Mouse (Mus musculus): ENCODE results near the gene Homer2. TPM values are rescaled to one million over a fixed set of nuclear protein-coding genes. Genes with fewer than 3 reads are reported as not detected.

The Homer2 gene
- polyA plus RNA-seq, 1 experiment from 2014 or later = 26.4 TPM

DNA sequence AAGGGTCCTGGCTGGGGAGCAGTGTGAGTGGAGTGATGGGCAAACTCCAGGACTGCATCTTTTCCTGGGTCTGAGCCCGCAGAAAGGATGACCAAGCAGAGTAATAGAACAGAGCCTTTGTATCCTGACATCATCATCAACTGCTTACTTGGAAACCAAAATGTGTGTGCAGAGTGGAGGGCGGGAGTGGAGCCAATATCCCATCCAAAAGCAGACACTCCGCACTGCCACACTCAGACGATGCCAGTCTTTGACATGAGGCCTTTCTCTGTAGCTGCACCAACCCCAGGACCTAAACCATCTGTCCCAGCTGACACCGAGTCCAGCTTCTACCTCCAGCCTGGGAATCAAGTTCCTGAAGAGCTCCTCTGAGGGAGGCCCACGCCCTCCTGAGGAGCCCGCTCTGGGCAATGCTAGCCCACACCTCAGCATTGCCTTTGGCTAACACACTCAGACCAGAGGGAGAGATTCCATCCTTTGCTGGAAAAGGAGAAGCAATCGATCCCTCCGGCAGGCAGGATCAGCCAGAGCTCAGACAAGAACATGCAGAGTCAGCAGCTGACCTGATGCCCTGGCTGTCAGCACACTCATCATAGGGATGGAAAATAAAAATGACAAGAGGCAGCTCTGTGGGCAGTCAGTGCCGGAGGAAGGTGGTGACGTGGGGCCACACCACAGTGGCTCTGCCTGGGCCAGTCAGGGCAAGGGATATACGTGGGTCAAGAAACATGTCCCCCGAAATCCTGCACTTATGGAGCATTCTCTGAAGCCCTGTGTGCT is 94.3 kb downstream of the Homer2 start:
- ATAC-seq (ENCODE audit: low read depth) = no peak
- Histone ChIP-seq H3K27me3 (ENCODE audit: control insufficient read depth, insufficient read depth, low read length) (no peaks in the 10 kb centered on the region), H3K4me2 (ENCODE audit: low read depth, low read length) (no peak overlapping the region), H3K27ac (ENCODE audit: low read depth, low read length) (no peak overlapping the region), H3K4me3 (ENCODE audit: low read depth, low read length) (no peak overlapping the region), H3K4me1 (ENCODE audit: control insufficient read depth, insufficient read depth, low read length) (no peaks in the 10 kb centered on the region), H3K9me3 (ENCODE audit: control insufficient read depth, low read length) (no peaks in the 10 kb centered on the region), H3K9ac (replicated peaks; ENCODE audit: low read depth, low read length) (no peak overlapping the region), H3K36me3 (ENCODE audit: control insufficient read depth, insufficient read depth, low read length) (no peaks in the 10 kb centered on the region)
- 93% methylated on average over 13 of the region's 13 CpGs for WGBS

DNA sequence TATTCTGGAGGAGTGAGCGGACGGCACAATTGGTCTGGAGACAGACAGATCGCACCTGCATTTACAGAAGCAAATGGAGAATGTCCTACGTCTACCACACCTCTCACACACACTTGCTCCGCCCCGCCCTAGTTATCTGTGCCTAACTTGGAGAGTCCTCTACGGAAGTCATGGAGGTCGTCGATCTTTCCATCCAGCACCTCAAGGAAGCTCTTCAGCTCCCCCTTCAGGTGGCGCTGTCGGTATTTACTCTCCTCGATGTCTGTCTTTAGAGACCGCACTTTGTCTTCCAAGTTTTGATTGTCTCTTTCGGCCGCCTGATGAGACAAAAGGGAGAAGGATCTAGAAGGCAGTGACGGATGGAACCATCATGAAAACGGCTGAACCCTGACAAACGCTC is 97.2 kb downstream of the Homer2 start:
- Histone ChIP-seq H3K9me3 (ENCODE audit: control insufficient read depth, low read length) (no peaks in the 10 kb centered on the region), H3K9ac (replicated peaks; ENCODE audit: low read depth, low read length) (no peak overlapping the region), H3K36me3 (ENCODE audit: control insufficient read depth, insufficient read depth, low read length) (no peaks in the 10 kb centered on the region), H3K27ac (ENCODE audit: low read depth, low read length) (no peak overlapping the region), H3K4me2 (ENCODE audit: low read depth, low read length) (no peak overlapping the region), H3K4me1 (ENCODE audit: control insufficient read depth, insufficient read depth, low read length) (no peaks in the 10 kb centered on the region), H3K27me3 (ENCODE audit: control insufficient read depth, insufficient read depth, low read length) (no peaks in the 10 kb centered on the region), H3K4me3 (ENCODE audit: low read depth, low read length) (no peak overlapping the region)
- ATAC-seq (ENCODE audit: low read depth) = no peak
- WGBS = 61% methylated on average over 18 of the region's 18 CpGs

DNA sequence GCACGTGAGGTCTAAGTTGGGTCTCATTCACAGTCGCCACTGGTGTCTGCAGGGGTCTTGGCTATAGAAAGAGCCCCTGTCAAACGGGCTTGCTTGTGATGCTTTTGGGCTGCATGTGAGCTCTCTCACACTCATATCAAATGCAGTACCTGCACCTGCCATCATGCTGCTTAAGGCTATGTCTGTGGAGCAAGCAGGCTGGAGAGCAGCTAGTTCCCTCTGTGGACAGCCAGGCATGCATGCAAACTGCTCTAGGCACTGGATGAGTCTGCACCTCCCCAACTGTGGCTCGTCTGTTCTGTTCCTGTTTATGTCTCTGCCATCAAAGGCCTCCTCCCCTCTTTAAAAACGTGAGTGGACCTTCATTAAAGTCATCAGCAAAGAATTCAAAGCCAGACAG is 100.9 kb downstream of the Homer2 start:
- 63% methylated on average over 5 of the region's 5 CpGs for WGBS
- Histone ChIP-seq H3K4me3 (ENCODE audit: low read depth, low read length) (no peak overlapping the region), H3K36me3 (ENCODE audit: control insufficient read depth, insufficient read depth, low read length) (no peaks in the 10 kb centered on the region), H3K27ac (ENCODE audit: low read depth, low read length) (no peak overlapping the region), H3K4me2 (ENCODE audit: low read depth, low read length) (no peak overlapping the region), H3K9me3 (ENCODE audit: control insufficient read depth, low read length) (no peaks in the 10 kb centered on the region), H3K27me3 (ENCODE audit: control insufficient read depth, insufficient read depth, low read length) (no peaks in the 10 kb centered on the region), H3K9ac (replicated peaks; ENCODE audit: low read depth, low read length) (no peak overlapping the region), H3K4me1 (ENCODE audit: control insufficient read depth, insufficient read depth, low read length) (no peaks in the 10 kb centered on the region)
- ATAC-seq (ENCODE audit: low read depth) = no peak

GRCm38 (mm10) chr7:81605489-81605888 is 101.8 kb downstream of the Homer2 start:
- Histone ChIP-seq H3K9me3 (ENCODE audit: control insufficient read depth, low read length) (no peaks in the 10 kb centered on the region), H3K4me3 (ENCODE audit: low read depth, low read length) (no peak overlapping the region), H3K4me2 (ENCODE audit: low read depth, low read length) (no peak overlapping the region), H3K27ac (ENCODE audit: low read depth, low read length) (no peak overlapping the region), H3K4me1 (ENCODE audit: control insufficient read depth, insufficient read depth, low read length) (no peaks in the 10 kb centered on the region), H3K36me3 (ENCODE audit: control insufficient read depth, insufficient read depth, low read length) (no peaks in the 10 kb centered on the region), H3K9ac (replicated peaks; ENCODE audit: low read depth, low read length) (no peak overlapping the region), H3K27me3 (ENCODE audit: control insufficient read depth, insufficient read depth, low read length) (no peaks in the 10 kb centered on the region)
- 72% methylated on average over 4 of the region's 4 CpGs for WGBS
- no peak for ATAC-seq (ENCODE audit: low read depth)

GRCm38 (mm10) chr7:81604991-81605390 is 102.3 kb downstream of the Homer2 start:
- Histone ChIP-seq H3K9me3 (ENCODE audit: control insufficient read depth, low read length) (no peaks in the 10 kb centered on the region), H3K4me1 (ENCODE audit: control insufficient read depth, insufficient read depth, low read length) (no peaks in the 10 kb centered on the region), H3K27me3 (ENCODE audit: control insufficient read depth, insufficient read depth, low read length) (no peaks in the 10 kb centered on the region), H3K4me2 (ENCODE audit: low read depth, low read length) (no peak overlapping the region), H3K36me3 (ENCODE audit: control insufficient read depth, insufficient read depth, low read length) (no peaks in the 10 kb centered on the region), H3K27ac (ENCODE audit: low read depth, low read length) (no peak overlapping the region), H3K4me3 (ENCODE audit: low read depth, low read length) (no peak overlapping the region), H3K9ac (replicated peaks; ENCODE audit: low read depth, low read length) (no peak overlapping the region)
- 81% methylated on average over 5 of the region's 5 CpGs for WGBS
- no peak for ATAC-seq (ENCODE audit: low read depth)

DNA sequence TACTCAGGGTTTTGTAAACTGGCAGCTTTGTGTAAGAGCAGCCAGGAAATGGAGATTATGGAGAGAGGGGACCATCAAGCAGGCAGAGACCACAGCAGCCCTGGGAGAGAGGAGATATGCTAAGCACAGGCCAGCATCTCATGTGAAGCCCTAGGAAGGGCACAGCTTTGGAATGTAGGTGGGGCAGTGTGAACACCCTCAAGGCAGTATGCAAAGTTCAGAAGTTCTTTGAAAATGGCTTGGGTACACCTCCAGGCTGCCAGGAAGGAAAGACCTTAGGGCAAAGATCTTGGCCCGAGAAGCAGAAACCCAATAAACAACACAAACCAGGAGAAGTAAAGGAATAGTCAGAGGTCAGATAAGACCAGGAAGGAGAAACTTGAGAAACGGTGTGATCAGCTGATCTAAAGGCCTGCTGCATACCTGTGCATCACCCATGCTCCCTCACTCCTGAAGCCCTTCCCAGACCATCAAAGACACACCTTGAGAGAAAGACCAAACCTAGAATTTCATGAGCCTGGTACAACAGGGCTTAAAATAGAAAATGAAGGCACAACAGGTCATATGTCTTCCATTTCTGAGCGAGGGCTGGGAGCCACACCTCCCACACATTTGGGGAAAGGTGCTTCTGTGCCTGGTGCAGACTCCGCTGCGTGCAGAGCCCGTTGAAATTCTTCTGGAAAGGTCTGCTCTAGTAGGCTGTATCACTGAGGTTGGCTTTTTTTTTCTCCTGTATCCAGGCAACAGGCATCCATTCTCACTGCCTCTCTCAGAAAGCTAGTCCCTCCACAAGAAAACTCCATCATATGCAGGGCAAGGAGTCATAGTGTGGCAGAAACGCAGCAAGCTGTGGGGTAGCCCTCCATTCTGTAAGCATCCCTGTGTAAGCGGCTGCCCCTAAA is 107.7 kb downstream of the Homer2 start:
- Histone ChIP-seq H3K9ac (replicated peaks; ENCODE audit: low read depth, low read length) (no peak overlapping the region), H3K4me1 (ENCODE audit: control insufficient read depth, insufficient read depth, low read length) (no peaks in the 10 kb centered on the region), H3K27ac (ENCODE audit: low read depth, low read length) (no peak overlapping the region), H3K4me2 (ENCODE audit: low read depth, low read length) (no peak overlapping the region), H3K36me3 (ENCODE audit: control insufficient read depth, insufficient read depth, low read length) (peaks cover 25% of the 10 kb centered on the region), H3K4me3 (ENCODE audit: low read depth, low read length) (no peak overlapping the region), H3K9me3 (ENCODE audit: control insufficient read depth, low read length) (no peaks in the 10 kb centered on the region), H3K27me3 (ENCODE audit: control insufficient read depth, insufficient read depth, low read length) (no peaks in the 10 kb centered on the region)
- no peak for ATAC-seq (ENCODE audit: low read depth)
- 80% methylated on average over 8 of the region's 8 CpGs for WGBS

GRCm38 (mm10) chr7:81597660-81598059 is 109.7 kb downstream of the Homer2 start:
- 100% methylated on average over 1 of the region's 1 CpGs for WGBS
- Histone ChIP-seq H3K27me3 (ENCODE audit: control insufficient read depth, insufficient read depth, low read length) (no peaks in the 10 kb centered on the region), H3K4me2 (ENCODE audit: low read depth, low read length) (no peak overlapping the region), H3K27ac (ENCODE audit: low read depth, low read length) (no peak overlapping the region), H3K9me3 (ENCODE audit: control insufficient read depth, low read length) (no peaks in the 10 kb centered on the region), H3K4me1 (ENCODE audit: control insufficient read depth, insufficient read depth, low read length) (no peaks in the 10 kb centered on the region), H3K4me3 (ENCODE audit: low read depth, low read length) (no peak overlapping the region), H3K9ac (replicated peaks; ENCODE audit: low read depth, low read length) (no peak overlapping the region), H3K36me3 (ENCODE audit: control insufficient read depth, insufficient read depth, low read length) (peaks cover 33% of the 10 kb centered on the region)
- no peak for ATAC-seq (ENCODE audit: low read depth)

- H3K36me3 ChIP-seq (ENCODE audit: control insufficient read depth, insufficient read depth, low read length) = peaks cover 44% of the 10 kb centered on the region
- no peak for ATAC-seq (ENCODE audit: low read depth)
- H3K9ac ChIP-seq (replicated peaks; ENCODE audit: low read depth, low read length) = no peak overlapping the region
- H3K4me1 ChIP-seq (ENCODE audit: control insufficient read depth, insufficient read depth, low read length) = no peaks in the 10 kb centered on the region
- H3K4me3 ChIP-seq (ENCODE audit: low read depth, low read length) = no peak overlapping the region
- no peak overlapping the region for H3K27ac ChIP-seq (ENCODE audit: low read depth, low read length)
- no peaks in the 10 kb centered on the region for H3K27me3 ChIP-seq (ENCODE audit: control insufficient read depth, insufficient read depth, low read length)
- H3K4me2 ChIP-seq (ENCODE audit: low read depth, low read length) = no peak overlapping the region
- H3K9me3 ChIP-seq (ENCODE audit: control insufficient read depth, low read length) = no peaks in the 10 kb centered on the region
- 82% methylated on average over 6 of the region's 6 CpGs for WGBS
Observed at GRCm38 (mm10) chr7:81596086-81596485, 111.2 kb downstream of the Homer2 start.

DNA sequence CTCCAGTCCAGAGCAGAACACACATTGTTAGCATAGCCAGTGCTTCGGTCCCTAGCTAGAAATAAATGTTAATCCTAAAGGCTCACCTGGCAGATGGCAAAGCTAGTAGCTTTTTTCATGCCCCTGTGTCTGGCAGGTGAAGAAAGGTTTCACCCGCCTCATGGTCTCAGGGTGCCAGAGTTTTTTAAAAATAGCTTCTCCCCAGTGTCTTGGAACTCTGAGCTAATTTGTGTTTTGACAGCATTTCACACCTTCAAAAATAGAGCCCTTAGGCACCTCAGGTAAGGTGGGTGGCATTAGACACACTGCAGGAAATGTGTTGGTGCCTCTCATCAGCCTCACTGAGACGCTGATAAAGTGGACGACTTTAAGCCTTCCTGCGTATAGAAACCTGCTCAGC is 112.3 kb downstream of the Homer2 start:
- Histone ChIP-seq H3K4me2 (ENCODE audit: low read depth, low read length) (no peak overlapping the region), H3K36me3 (ENCODE audit: control insufficient read depth, insufficient read depth, low read length) (peaks cover 52% of the 10 kb centered on the region), H3K4me3 (ENCODE audit: low read depth, low read length) (no peak overlapping the region), H3K4me1 (ENCODE audit: control insufficient read depth, insufficient read depth, low read length) (no peaks in the 10 kb centered on the region), H3K9ac (replicated peaks; ENCODE audit: low read depth, low read length) (no peak overlapping the region), H3K27me3 (ENCODE audit: control insufficient read depth, insufficient read depth, low read length) (no peaks in the 10 kb centered on the region), H3K9me3 (ENCODE audit: control insufficient read depth, low read length) (no peaks in the 10 kb centered on the region), H3K27ac (ENCODE audit: low read depth, low read length) (no peak overlapping the region)
- no peak for ATAC-seq (ENCODE audit: low read depth)
- whole genome bisulfite sequencing = 95% methylated on average over 5 of the region's 5 CpGs
